Mouse (Mus musculus) spleen, adult 2 months (tissue): Measurements from ENCODE around the gene Gpr107. TPM values are rescaled to one million over a fixed set of nuclear protein-coding genes. Genes with fewer than 3 reads are reported as not detected.

Source experiments
- DNase-seq, 2 experiments: peaks; one replicate each; pipeline versions ENCODE4 v3.0.0 to v3.0.0-alpha.2; 2012 to 2021; ENCODE audit warnings: low spot score in 2 of 2, low read depth in 1 of 2
- H3K27ac ChIP-seq: fragments of 200-500 bp; 2 replicates; pipeline ENCODE4 v1.5.1; 2012; ENCODE audit warnings: low read length, inconsistent platforms; ENCODE audit not compliant: insufficient read depth
- H3K27me3 ChIP-seq: fragments of 200-500 bp; 2 replicates; pipeline ENCODE4 v1.6.1; 2012; ENCODE audit warnings: mild to moderate bottlenecking, moderate library complexity, low read length, inconsistent platforms; ENCODE audit not compliant: control insufficient read depth, insufficient read depth
- H3K36me3 ChIP-seq: fragments of 200-500 bp; 2 replicates; pipeline ENCODE4 v1.6.1; 2012; ENCODE audit warnings: mild to moderate bottlenecking, low read length, inconsistent platforms; ENCODE audit not compliant: control insufficient read depth, insufficient read depth
- H3K4me1 ChIP-seq: fragments of 200-500 bp; 2 replicates; pipeline ENCODE4 v1.6.1; 2011; ENCODE audit warnings: inconsistent platforms; ENCODE audit not compliant: control insufficient read depth, insufficient read depth, insufficient read length
- H3K4me3 ChIP-seq: fragments of 200-500 bp; 2 replicates; pipeline ENCODE4 v1.5.1; 2011; ENCODE audit warnings: mild to moderate bottlenecking, inconsistent platforms; ENCODE audit not compliant: insufficient read depth, insufficient read length; ENCODE audit errors: extremely low read depth
- CTCF ChIP-seq: fragments of 200-500 bp; IDR thresholded peaks from 2 replicates; pipeline ENCODE4 v1.5.1; 2011; ENCODE audit warnings: mild to moderate bottlenecking, inconsistent platforms; ENCODE audit not compliant: insufficient read depth, insufficient read length, insufficient replicate concordance; ENCODE audit errors: extremely low read depth
- POLR2A ChIP-seq: fragments of 200-500 bp; IDR thresholded peaks from 2 replicates; pipeline ENCODE4 v1.6.1; 2011; ENCODE audit warnings: low read depth, low read length, inconsistent platforms
- WGBS: fragments of 180-500 bp; shearing (Covaris S2); methylation state at CpG from one replicate; pipeline ENCODE4 v1.1.7; 2018; 5-methylcytosine and 5-hydroxymethylcytosine counted together
- polyA plus RNA-seq: library from polyadenylated mRNA; depleted of rRNA; stranded (reverse); fragments of >200 nt; gene quantifications from 2 replicates; pipeline ENCODE4 v1.2.3, GENCODE M21; 2012

Gpr107 gene
- polyA plus RNA-seq, 1 experiment = 15.0 TPM

GRCm38 (mm10) chr2:31141074-31141866 is 10.8 kb upstream of the Gpr107 start:
- under 1% methylated on average over 77 of the region's 78 CpGs for WGBS
- peak overlapping the region; percentile 92 for H3K27ac ChIP-seq
- TF ChIP-seq CTCF = no peak
- no peak for TF ChIP-seq POLR2A
- peak in 1 of 2 experiments; percentile 36 for DNase-seq
- peak overlapping the region; percentile 77 for H3K4me3 ChIP-seq
- H3K36me3 ChIP-seq = no peaks in the 10 kb centered on the region
- no peaks in the 10 kb centered on the region for H3K27me3 ChIP-seq
- peaks cover 45% of the 10 kb centered on the region for H3K4me1 ChIP-seq

GRCm38 (mm10) chr2:31141867-31142454 is 10.2 kb upstream of the Gpr107 start, which contains the start of gene Fnbp1:
Fnbp1 (minus strand) TSS chr2:31142008.
- Histone ChIP-seq H3K4me3 (peak within 1 kb of the TSS; percentile 77), H3K27ac (peak within 1 kb of the TSS; percentile 92), H3K4me1 (peaks cover 44% of the 10 kb centered on the region), H3K36me3 (peaks cover 1% of the 10 kb centered on the region; the same call in 1 of the 2 replicates), H3K27me3 (no peaks in the 10 kb centered on the region)
- DNase-seq = peak; percentile 75 to 86
- under 1% methylated on average over 58 of the region's 59 CpGs for WGBS
- no peak; the same call in 1 of the 2 replicates for TF ChIP-seq CTCF
- peak; percentile 90 for TF ChIP-seq POLR2A

GRCm38 (mm10) chr2:31142505-31142904 is 9.6 kb upstream of the Gpr107 start:
- peaks cover 38% of the 10 kb centered on the region for H3K4me1 ChIP-seq
- H3K4me3 ChIP-seq = peak overlapping the region; percentile 77
- H3K36me3 ChIP-seq = peaks cover 1% of the 10 kb centered on the region; the same call in 1 of the 2 replicates
- TF ChIP-seq CTCF (no peak; the same call in 1 of the 2 replicates), POLR2A (no peak)
- H3K27ac ChIP-seq = peak overlapping the region; percentile 83
- H3K27me3 ChIP-seq = no peaks in the 10 kb centered on the region
- peak in 1 of 2 experiments; percentile 24 for DNase-seq
- 23% methylated on average over 3 of the region's 3 CpGs for WGBS

- Histone ChIP-seq H3K4me1 (peaks cover 34% of the 10 kb centered on the region), H3K36me3 (peaks cover 3% of the 10 kb centered on the region; the same call in 1 of the 2 replicates), H3K27ac (peak overlapping the region; percentile 92), H3K4me3 (peak overlapping the region; percentile 63), H3K27me3 (no peaks in the 10 kb centered on the region)
- WGBS = 8% methylated on average over 6 of the region's 6 CpGs
- DNase-seq = peak in 1 of 2 experiments; percentile 24
- TF ChIP-seq CTCF = no peak
- TF ChIP-seq POLR2A = peak; percentile 33; the same call in 1 of the 2 replicates
Measured at GRCm38 (mm10) chr2:31143326-31143725, 8.8 kb upstream of the Gpr107 start.

GRCm38 (mm10) chr2:31143768-31144695 is 8.1 kb upstream of the Gpr107 start:
- H3K27ac ChIP-seq = peak overlapping the region; percentile 92
- H3K27me3 ChIP-seq = no peaks in the 10 kb centered on the region
- H3K4me1 ChIP-seq = peaks cover 30% of the 10 kb centered on the region
- DNase-seq = no peak
- 12% methylated on average over 16 of the region's 16 CpGs for WGBS
- H3K4me3 ChIP-seq = peak overlapping the region; percentile 63
- H3K36me3 ChIP-seq = peaks cover 3% of the 10 kb centered on the region; the same call in 1 of the 2 replicates
- TF ChIP-seq POLR2A = no peak
- no peak for TF ChIP-seq CTCF

GRCm38 (mm10) chr2:31144901-31145300 is 7.2 kb upstream of the Gpr107 start:
- no peak for DNase-seq
- no peak for TF ChIP-seq CTCF
- no peak for TF ChIP-seq POLR2A
- H3K27ac ChIP-seq = peak overlapping the region; percentile 20; the same call in 1 of the 2 replicates
- no peak overlapping the region for H3K4me3 ChIP-seq
- 17% methylated on average over 1 of the region's 1 CpGs for WGBS
- H3K4me1 ChIP-seq = peaks cover 24% of the 10 kb centered on the region
- peaks cover 3% of the 10 kb centered on the region; the same call in 1 of the 2 replicates for H3K36me3 ChIP-seq
- H3K27me3 ChIP-seq = no peaks in the 10 kb centered on the region
